Mouse (Mus musculus): ENCODE results near the gene Gm11114.

- no peak for TF ChIP-seq POLR2A (IDR thresholded peaks at IDR 0.05; ENCODE audit: extremely low read depth, insufficient read depth, low read length)
- TF ChIP-seq CTCF (IDR thresholded peaks at IDR 0.05; ENCODE audit: low read depth, low read length), result no peak
These were observed 7.8 kb downstream of the Gm11114 start for GRCm38 (mm10) chr9:85320167-85320951.

Data from liver, adult 2 months (tissue).